Mouse (Mus musculus) lung, embryonic 14.5 days (tissue): ENCODE results near the gene Cfap299. TPM values are rescaled to one million over a fixed set of nuclear protein-coding genes. Genes with fewer than 3 reads are reported as not detected.
"Not testable (repeated sequence)": the region's sequence is repeated elsewhere in the genome, so short reads cannot be mapped to it uniquely, and the experiment has no call there.

Experiments
- ATAC-seq: fragments of 200-750 bp; cut with Nextera tagmentation; 2 replicates; pipeline ENCODE4 v1.8.0; 2017; ENCODE audit warnings: mild to moderate bottlenecking, moderate TSS enrichment, moderate library complexity; ENCODE audit not compliant: insufficient read depth
- DNase-seq: peaks from one replicate; pipeline ENCODE4 v3.0.0-alpha.2; 2015
- H3K27ac ChIP-seq: fragments of 300-500 bp; sonication (generic); 2 replicates; pipeline ENCODE4 v1.5.1; 2014; ENCODE audit warnings: low read depth, mild to moderate bottlenecking, moderate library complexity
- H3K27me3 ChIP-seq: fragments of 300-500 bp; sonication (generic); 2 replicates; pipeline ENCODE4 v1.6.1; 2014; ENCODE audit warnings: low read length, control low read depth; ENCODE audit not compliant: insufficient read depth
- H3K36me3 ChIP-seq: fragments of 300-500 bp; sonication (generic); 2 replicates; pipeline ENCODE4 v1.6.1; 2014; ENCODE audit warnings: control low read depth; ENCODE audit not compliant: insufficient read depth
- H3K4me1 ChIP-seq: fragments of 300-500 bp; sonication (generic); 2 replicates; pipeline ENCODE4 v1.6.1; 2014; ENCODE audit warnings: antibody characterized with exemption, control low read depth; ENCODE audit not compliant: insufficient read depth
- H3K4me2 ChIP-seq: fragments of 300-500 bp; sonication (generic); 2 replicates; pipeline ENCODE4 v1.6.1; 2014; ENCODE audit warnings: mild to moderate bottlenecking
- H3K4me3 ChIP-seq: fragments of 300-500 bp; sonication (generic); 2 replicates; pipeline ENCODE4 v1.5.1; 2014; ENCODE audit warnings: low read depth, low read length
- H3K9ac ChIP-seq: fragments of 300-500 bp; sonication (generic); 2 replicates; pipeline ENCODE4 v1.6.1; 2014
- H3K9me3 ChIP-seq: fragments of 300-500 bp; sonication (generic); 2 replicates; pipeline ENCODE4 v1.6.1; 2016; ENCODE audit warnings: low read depth, low read length, control low read depth
- CTCF ChIP-seq: IDR thresholded peaks from 2 replicates; pipeline ENCODE4 v1.5.1; 2016; ENCODE audit warnings: antibody characterized with exemption, low read depth
- WGBS: fragments of 180-500 bp; shearing (Covaris S2); extraction: QIAGEN DNeasy Blood & Tissue Kit; methylation state at CpG from one replicate; pipeline ENCODE4 v1.1.7; 2014; 5-methylcytosine and 5-hydroxymethylcytosine counted together
- polyA plus RNA-seq: library from polyadenylated mRNA; unstranded; fragments of >200 nt; fragmentation: Nextera tagmentation; extraction: Ambion mirVana; gene quantifications from 2 replicates; pipeline ENCODE4 v1.2.1, GENCODE M21; 2014

Gene Cfap299
- polyA plus RNA-seq, 1 experiment from 2014 or later = 2.1 TPM

DNA sequence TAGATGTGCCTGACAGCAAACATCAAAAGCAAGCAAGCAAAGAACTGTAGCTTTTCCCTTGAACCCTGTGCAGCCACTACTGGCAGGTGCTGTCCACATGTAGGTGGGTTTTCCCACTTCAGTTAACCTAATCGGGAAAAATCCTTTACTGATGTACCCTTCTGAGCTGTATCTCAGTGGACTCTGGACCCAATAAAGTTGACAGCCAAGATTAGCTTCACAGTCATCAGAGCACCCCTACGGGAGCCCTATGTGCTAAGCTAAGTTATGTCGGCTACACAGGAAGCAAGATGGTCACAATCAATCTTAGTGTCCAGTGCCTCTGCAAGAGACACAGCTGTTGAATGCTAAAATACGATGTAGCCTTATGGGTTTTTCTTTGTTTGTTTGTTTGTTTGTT, 29.0 kb upstream of the Cfap299 start:
- DNase-seq (no peak), ATAC-seq (no peak)
- Histone ChIP-seq H3K36me3 (no peaks in the 10 kb centered on the region), H3K9ac (no peak overlapping the region), H3K4me2 (no peak overlapping the region), H3K4me3 (no peak overlapping the region), H3K27ac (no peak overlapping the region), H3K9me3 (no peaks in the 10 kb centered on the region), H3K4me1 (no peaks in the 10 kb centered on the region), H3K27me3 (0 out of 2 replicates have a peak, but pooled peaks cover 3% of the 10 kb centered on the region)
- 58% methylated on average over 4 of the region's 4 CpGs for WGBS
- no peak for TF ChIP-seq CTCF

DNA sequence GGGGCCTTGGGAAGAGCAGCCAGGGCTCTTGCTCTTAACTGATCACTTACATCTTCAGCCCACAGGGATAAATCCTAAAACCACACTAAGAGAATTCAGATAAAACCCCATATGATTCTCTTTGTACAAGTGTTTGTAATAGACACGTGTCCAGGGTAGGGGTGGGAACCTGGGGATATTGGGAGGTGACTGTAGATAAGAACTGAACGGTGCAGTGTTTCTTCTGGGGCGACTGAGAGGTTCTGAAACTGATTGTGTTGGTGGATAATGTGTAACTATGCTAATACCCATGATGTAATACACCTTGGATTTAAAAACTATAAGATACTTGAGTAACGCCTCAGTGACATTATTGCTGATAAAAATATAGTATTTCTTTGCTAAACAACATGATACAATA, 23.4 kb upstream of the Cfap299 start:
- ATAC-seq (no peak), DNase-seq (no peak)
- Histone ChIP-seq H3K27me3 (no peaks in the 10 kb centered on the region), H3K27ac (no peak overlapping the region), H3K4me3 (no peak overlapping the region), H3K4me2 (no peak overlapping the region), H3K36me3 (no peaks in the 10 kb centered on the region), H3K9me3 (no peaks in the 10 kb centered on the region), H3K9ac (no peak overlapping the region), H3K4me1 (no peaks in the 10 kb centered on the region)
- 55% methylated on average over 4 of the region's 4 CpGs for WGBS
- TF ChIP-seq CTCF = no peak

DNA sequence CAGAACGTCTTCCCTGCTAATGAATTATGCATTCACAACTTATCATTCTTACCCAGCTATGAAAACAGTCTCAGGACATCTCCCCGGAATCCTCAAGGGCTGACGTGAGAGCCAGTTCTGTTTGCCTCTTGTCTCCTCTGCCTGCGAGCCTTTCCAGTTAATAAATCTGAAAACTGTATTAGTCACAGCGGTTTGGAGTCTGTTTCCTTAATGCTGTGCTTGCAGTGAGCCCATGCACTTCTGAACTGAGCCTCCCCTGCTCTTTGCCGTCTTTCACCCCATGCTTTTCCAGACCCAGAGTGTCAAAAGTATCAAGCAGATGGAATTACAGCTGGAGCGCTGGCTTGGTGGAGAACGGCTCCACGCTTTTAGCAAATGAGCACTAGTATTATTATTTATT, 22.6 kb upstream of the Cfap299 start:
- no peaks in the 10 kb centered on the region for H3K27me3 ChIP-seq
- DNase-seq (peak; percentile 40), ATAC-seq (no peak)
- no peak overlapping the region for H3K4me3 ChIP-seq
- H3K27ac ChIP-seq = no peak overlapping the region
- TF ChIP-seq CTCF = no peak
- no peaks in the 10 kb centered on the region for H3K9me3 ChIP-seq
- no peak overlapping the region for H3K9ac ChIP-seq
- WGBS = 29% methylated on average over 9 of the region's 9 CpGs
- H3K4me2 ChIP-seq = no peak overlapping the region
- no peaks in the 10 kb centered on the region for H3K4me1 ChIP-seq
- no peaks in the 10 kb centered on the region for H3K36me3 ChIP-seq

DNA sequence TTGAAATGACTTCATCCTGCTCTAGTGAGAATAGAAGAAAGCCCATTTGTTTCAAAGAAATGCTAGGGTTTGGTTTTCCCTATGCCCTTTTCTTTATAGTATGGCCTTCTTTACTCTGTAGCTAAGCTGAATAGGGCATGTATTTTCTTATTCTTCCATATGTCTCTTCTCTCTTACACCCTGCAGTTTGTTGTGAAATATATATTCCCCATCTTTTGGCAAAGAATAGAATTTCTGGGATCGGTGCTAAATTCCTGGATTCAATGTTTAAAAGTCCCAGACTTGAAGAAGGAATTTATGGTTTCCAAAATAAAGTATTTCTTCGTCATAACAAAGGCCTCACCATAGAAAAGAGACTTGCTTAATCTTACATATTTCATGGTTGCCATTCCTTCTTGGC, 2.5 kb upstream of the Cfap299 start:
- Histone ChIP-seq H3K4me2 (no peak overlapping the region), H3K9ac (no peak overlapping the region), H3K27ac (no peak overlapping the region), H3K36me3 (no peaks in the 10 kb centered on the region), H3K27me3 (no peaks in the 10 kb centered on the region), H3K4me1 (no peaks in the 10 kb centered on the region; the same call in 1 of the 2 replicates), H3K9me3 (no peaks in the 10 kb centered on the region), H3K4me3 (no peak overlapping the region)
- ATAC-seq = peak; percentile 43; the same call in 1 of the 2 replicates
- 35% methylated on average over 2 of the region's 2 CpGs for whole genome bisulfite sequencing
- peak; percentile 82 for DNase-seq
- no peak for TF ChIP-seq CTCF

DNA sequence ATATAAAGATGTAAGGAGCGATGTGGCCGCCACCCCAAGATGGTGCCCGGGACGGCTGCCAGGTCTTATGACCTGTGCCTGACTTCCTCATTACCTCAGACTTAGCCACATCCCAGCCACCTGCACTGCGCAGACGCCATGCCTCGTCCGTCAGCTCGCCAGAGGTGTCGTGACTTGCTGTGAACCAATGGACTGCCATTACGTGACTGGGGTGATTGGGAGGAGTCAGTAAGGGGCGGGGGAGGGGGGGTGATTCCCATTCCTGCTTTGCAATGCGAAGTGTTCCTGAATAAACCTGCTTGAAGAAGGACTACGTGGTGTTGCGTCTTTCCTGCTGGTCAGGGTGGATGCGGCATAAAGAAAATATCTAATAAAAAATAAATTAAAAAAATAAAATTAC, 14.6 kb downstream of the Cfap299 start:
- not testable (repeated sequence) for ATAC-seq, H3K4me1 ChIP-seq, H3K27ac ChIP-seq, H3K27me3 ChIP-seq, DNase-seq, H3K9me3 ChIP-seq, H3K36me3 ChIP-seq, H3K4me3 ChIP-seq, H3K4me2 ChIP-seq, H3K9ac ChIP-seq
- 79% methylated on average over 16 of the region's 16 CpGs for WGBS

DNA sequence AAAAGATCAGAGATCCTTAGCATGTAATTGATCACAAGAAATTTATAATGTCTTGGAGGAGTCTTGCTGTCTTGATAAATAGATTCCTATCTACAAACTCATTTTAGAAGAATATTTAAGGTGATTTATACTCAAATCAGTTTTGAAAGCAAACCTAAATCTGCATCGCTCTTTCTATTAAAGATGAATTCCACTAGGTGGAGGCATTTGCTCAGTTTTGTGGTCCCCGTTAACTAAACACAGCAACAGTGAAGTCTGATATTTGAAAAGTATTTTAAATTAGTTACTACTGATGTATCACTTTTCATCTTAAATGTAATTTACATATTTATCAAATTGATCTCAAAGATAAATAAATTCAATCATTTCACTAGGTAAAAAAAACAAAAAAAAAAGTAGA, 15.5 kb downstream of the Cfap299 start:
- 52% methylated on average over 2 of the region's 2 CpGs for WGBS

DNA sequence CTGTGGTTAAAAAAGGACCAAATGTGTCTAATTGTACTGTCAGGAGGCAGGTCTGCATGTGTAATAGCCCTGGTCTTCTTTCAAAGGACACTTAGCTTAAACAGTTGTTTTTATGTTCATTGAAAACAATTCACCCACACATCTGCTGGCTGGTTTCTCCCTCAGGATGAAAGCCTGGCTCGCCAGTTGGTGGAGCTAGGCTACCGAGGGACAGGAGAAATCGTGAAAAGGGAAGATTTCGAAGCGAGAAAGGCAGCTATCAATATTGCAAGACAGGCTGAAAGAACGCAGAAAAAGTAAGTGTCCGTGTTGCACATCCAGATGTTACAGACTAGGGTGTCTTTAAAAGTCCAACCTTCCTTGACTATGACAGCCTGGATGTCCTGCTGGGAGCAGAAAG, 17.0 kb downstream of the Cfap299 start:
- no peak for ATAC-seq
- H3K27ac ChIP-seq = no peak overlapping the region
- WGBS = 57% methylated on average over 7 of the region's 7 CpGs
- peak; percentile 66 for DNase-seq
- H3K4me3 ChIP-seq = no peak overlapping the region
- no peak overlapping the region for H3K4me2 ChIP-seq
- TF ChIP-seq CTCF = peak; percentile 59
- no peaks in the 10 kb centered on the region for H3K4me1 ChIP-seq
- no peaks in the 10 kb centered on the region for H3K36me3 ChIP-seq
- no peaks in the 10 kb centered on the region for H3K27me3 ChIP-seq
- H3K9ac ChIP-seq = no peak overlapping the region
- no peaks in the 10 kb centered on the region for H3K9me3 ChIP-seq

More for the DNA sequence above, 15.5 kb downstream of the Cfap299 start:
- Histone ChIP-seq H3K4me1 (no peaks in the 10 kb centered on the region), H3K9ac (no peak overlapping the region), H3K9me3 (no peaks in the 10 kb centered on the region), H3K4me2 (no peak overlapping the region), H3K36me3 (no peaks in the 10 kb centered on the region), H3K4me3 (no peak overlapping the region), H3K27ac (no peak overlapping the region), H3K27me3 (no peaks in the 10 kb centered on the region)
- TF ChIP-seq CTCF = peak; percentile 59
- ATAC-seq = no peak
- DNase-seq = peak; percentile 78

DNA sequence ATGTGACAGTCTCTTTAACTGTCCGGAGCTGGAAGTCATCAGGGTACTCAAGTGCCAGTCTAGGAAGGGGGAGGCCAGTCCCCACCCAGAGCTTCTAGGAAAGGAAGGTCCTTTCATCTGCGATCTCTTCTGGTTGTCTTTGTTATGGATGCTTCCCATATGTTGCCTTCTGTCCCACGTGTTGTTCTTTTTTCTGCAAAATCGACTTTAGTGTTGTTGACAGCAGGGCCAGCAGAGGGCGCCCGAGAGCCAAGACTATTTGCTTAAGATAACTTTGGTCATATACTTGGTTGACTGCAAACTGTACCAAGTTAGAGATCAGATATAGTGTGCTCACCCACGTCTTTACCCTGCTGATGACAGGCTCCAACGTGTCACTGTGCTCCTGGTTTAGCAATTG, 19.5 kb downstream of the Cfap299 start:
- no peak overlapping the region for H3K4me2 ChIP-seq
- TF ChIP-seq CTCF = peak; percentile 96
- H3K36me3 ChIP-seq = no peaks in the 10 kb centered on the region
- H3K9ac ChIP-seq = no peak overlapping the region
- no peaks in the 10 kb centered on the region for H3K27me3 ChIP-seq
- 3% methylated on average over 8 of the region's 8 CpGs for WGBS
- H3K4me3 ChIP-seq = no peak overlapping the region
- no peaks in the 10 kb centered on the region for H3K9me3 ChIP-seq
- H3K4me1 ChIP-seq = no peaks in the 10 kb centered on the region
- ATAC-seq (peak; percentile 93), DNase-seq (peak; percentile 97)
- no peak overlapping the region for H3K27ac ChIP-seq
